Mouse (Mus musculus): ENCODE results near the gene Vcl.
A peak's percentile ranks its signal among the peaks of the same experiment; 100 is the strongest.

Vcl gene

GRCm38 (mm10) chr14:21013800-21014334 is 84.7 kb downstream of the Vcl start:
- DNase-seq (ENCODE audit: low spot score), result no peak

- DNase-seq (ENCODE audit: low spot score), result no peak
Measured at GRCm38 (mm10) chr14:21017871-21018270, 88.7 kb downstream of the Vcl start.

GRCm38 (mm10) chr14:21018977-21019376 is 89.8 kb downstream of the Vcl start:
- no peak for DNase-seq (ENCODE audit: low spot score)

GRCm38 (mm10) chr14:21020435-21020834 is 91.2 kb downstream of the Vcl start:
- no peak for DNase-seq (ENCODE audit: low spot score)

- no peak for DNase-seq (ENCODE audit: low spot score)
Measured at GRCm38 (mm10) chr14:21027542-21027941, 98.3 kb downstream of the Vcl start.

GRCm38 (mm10) chr14:21029025-21029659 is 99.9 kb downstream of the Vcl start:
- no peak for DNase-seq (ENCODE audit: low spot score)

- no peak for DNase-seq (ENCODE audit: low spot score)
Measured at GRCm38 (mm10) chr14:21031783-21032511, 102.7 kb downstream of the Vcl start.

- DNase-seq (ENCODE audit: low spot score), result no peak
Measured at GRCm38 (mm10) chr14:21034271-21034670, 105.1 kb downstream of the Vcl start.

- no peak for DNase-seq (ENCODE audit: low spot score)
Measured at GRCm38 (mm10) chr14:21034791-21035190, 105.6 kb downstream of the Vcl start.

GRCm38 (mm10) chr14:21039077-21039476 is 109.9 kb downstream of the Vcl start:
- DNase-seq (ENCODE audit: low spot score), result no peak

- DNase-seq (ENCODE audit: low spot score), result no peak
Measured at GRCm38 (mm10) chr14:21039623-21040022, 110.4 kb downstream of the Vcl start.

- no peak for DNase-seq (ENCODE audit: low spot score)
Measured at GRCm38 (mm10) chr14:21047840-21048239, 118.6 kb downstream of the Vcl start.

GRCm38 (mm10) chr14:21048879-21049278 is 119.7 kb downstream of the Vcl start:
- DNase-seq (ENCODE audit: low spot score), result no peak

- no peak for DNase-seq (ENCODE audit: low spot score)
Measured at GRCm38 (mm10) chr14:21050734-21051133, 121.5 kb downstream of the Vcl start.

- DNase-seq (ENCODE audit: low spot score), result no peak
Measured at GRCm38 (mm10) chr14:21051380-21052111, 122.3 kb downstream of the Vcl start.

GRCm38 (mm10) chr14:21052112-21052780 is 123.0 kb downstream of the Vcl start, which contains the start of the genes Ap3m1 and Adk:
Ap3m1 (minus strand) TSS chr14:21052508.
Adk (plus strand) TSS chr14:21052574.
- DNase-seq (ENCODE audit: low spot score), result peak; percentile 95

- DNase-seq (ENCODE audit: low spot score), result peak; percentile 50
Measured at GRCm38 (mm10) chr14:21052781-21053130, 123.6 kb downstream of the Vcl start.

GRCm38 (mm10) chr14:21053151-21053550 is 124.0 kb downstream of the Vcl start:
- DNase-seq (ENCODE audit: low spot score), result no peak

- DNase-seq (ENCODE audit: low spot score), result no peak
Measured at GRCm38 (mm10) chr14:21053586-21053985, 124.4 kb downstream of the Vcl start.

GRCm38 (mm10) chr14:21058972-21059371 is 129.8 kb downstream of the Vcl start:
- no peak for DNase-seq (ENCODE audit: low spot score)

GRCm38 (mm10) chr14:21062766-21063513 is 133.7 kb downstream of the Vcl start:
- no peak for DNase-seq (ENCODE audit: low spot score)

Data from ovary, postnatal 10 days (tissue).